ENCODE assay signal across 7 mouse cellular contexts in the genomic region with DNA sequence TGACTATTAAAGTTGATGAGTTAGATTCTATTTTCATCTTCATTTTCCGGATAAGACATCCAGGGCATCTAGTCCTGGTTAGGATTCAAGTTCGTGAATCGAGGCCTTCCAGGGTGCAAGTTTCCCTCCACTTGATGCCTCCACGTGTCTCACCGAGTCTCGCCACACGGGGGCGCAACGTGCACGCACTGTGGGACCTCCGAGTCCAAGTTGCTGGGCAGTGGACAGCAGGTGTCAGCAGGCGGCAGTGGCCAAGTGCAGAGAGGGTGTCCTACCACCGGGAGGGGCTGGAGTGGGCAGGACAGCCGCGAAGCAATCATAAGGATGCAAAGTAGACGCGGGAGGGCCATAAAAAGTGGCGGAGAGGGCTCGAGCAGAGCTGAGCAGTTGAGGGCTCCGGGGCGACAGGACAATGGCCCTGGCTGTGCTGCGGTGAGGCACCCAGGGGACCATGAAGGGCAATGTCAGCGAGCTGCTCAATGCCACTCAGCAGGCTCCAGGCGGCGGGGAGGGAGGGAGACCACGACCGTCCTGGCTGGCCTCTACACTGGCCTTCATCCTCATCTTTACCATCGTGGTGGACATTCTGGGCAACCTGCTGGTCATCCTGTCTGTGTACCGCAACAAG. TPM values are rescaled to one million over a fixed set of nuclear protein-coding genes. Genes with fewer than 3 reads are reported as not detected.
DNase-seq lines count a peak whose midpoint lies in the region; ATAC-seq and TF ChIP-seq lines count a peak whose summit lies in the region.

Mtnr1a (plus strand) TSS at position 379 of the 628 bp plus-strand sequence.

- peak within 1 kb of the TSS; percentile 9; the same call in 1 of the 2 replicates for H3K4me3 ChIP-seq in embryonic facial prominence, embryonic 12.5 days
- no peak within 1 kb of the TSS for H3K4me3 ChIP-seq in heart, adult 2 months

- peak; percentile 89 for DNase-seq in brain, adult 2 months (ENCODE audit: low read depth, low spot score)
- DNase-seq in heart, adult 2 months: peak; percentile 64 to 86
- DNase-seq in kidney, adult 18-20 months: peak; percentile 89
- peak; percentile 83 to 85 for DNase-seq in left cerebral cortex, postnatal 36 days (ENCODE audit: low spot score in 2 of 2)
- DNase-seq in mesoderm, embryonic 11.5 days (ENCODE audit: low read depth, low spot score): peak; percentile 91
- peak; percentile 58 for DNase-seq in skeletal muscle tissue, adult 2 months (ENCODE audit: low read depth, low spot score)

- peaks cover 5% of the 10 kb centered on the region; the same call in 1 of the 2 replicates for H3K27me3 ChIP-seq in embryonic facial prominence, embryonic 12.5 days
- no peaks in the 10 kb centered on the region for H3K27me3 ChIP-seq in heart, adult 2 months (ENCODE audit: control insufficient read depth, insufficient read depth, low read length)

- 7% methylated on average over 29 of the region's 29 CpGs for WGBS in embryonic facial prominence, embryonic 12.5 days
- 8% methylated on average over 29 of the region's 29 CpGs for WGBS in heart, adult 2 months

- no peaks in the 10 kb centered on the region for H3K4me1 ChIP-seq in embryonic facial prominence, embryonic 12.5 days
- no peaks in the 10 kb centered on the region for H3K4me1 ChIP-seq in heart, adult 2 months (ENCODE audit: control insufficient read depth, insufficient read depth, low read length)

- TF ChIP-seq CTCF in heart, adult 2 months (IDR thresholded peaks at IDR 0.05): peak; percentile 99

- ATAC-seq in embryonic facial prominence, embryonic 12.5 days (ENCODE audit: insufficient number of reproducible peaks, insufficient read depth, low FRiP score, low TSS enrichment): peak; percentile 83

- H3K9me3 ChIP-seq in embryonic facial prominence, embryonic 12.5 days: no peaks in the 10 kb centered on the region

- no peak for TF ChIP-seq POLR2A in heart, adult 2 months (IDR thresholded peaks at IDR 0.05; ENCODE audit: insufficient read depth, low read depth, low read length)

- H3K79me2 ChIP-seq in heart, adult 2 months (replicated peaks; ENCODE audit: control insufficient read depth, insufficient read depth, low read length): no peaks in the 10 kb centered on the region

- H3K9ac ChIP-seq in embryonic facial prominence, embryonic 12.5 days: no peak within 1 kb of the TSS
- no peak within 1 kb of the TSS for H3K9ac ChIP-seq in heart, adult 2 months (ENCODE audit: low read depth, low read length)

- no peak within 1 kb of the TSS for H3K27ac ChIP-seq in embryonic facial prominence, embryonic 12.5 days
- no peak within 1 kb of the TSS for H3K27ac ChIP-seq in heart, adult 2 months

- TF ChIP-seq EP300 in heart, adult 2 months (IDR thresholded peaks at IDR 0.05; ENCODE audit: insufficient read depth, low read depth, low read length): 0 out of 2 replicates have a peak, but pooled peaks have one; percentile 14

- intact Hi-C loops in heart, adult 2 months (cut with DNase I): loop anchor here (1.0 kb wide), 1 partner anchor 169 kb away; no protein-coding TSS in a partner anchor
- intact Hi-C loops in left cerebral cortex, postnatal 36 days (cut with DNase I): loop anchor here (1.0 kb wide), 1 partner anchor 169 kb away; no protein-coding TSS in a partner anchor

- H3K4me2 ChIP-seq in embryonic facial prominence, embryonic 12.5 days (replicated peaks): peak within 1 kb of the TSS; percentile 51

- H3K36me3 ChIP-seq in embryonic facial prominence, embryonic 12.5 days: no peaks in the 10 kb centered on the region
- H3K36me3 ChIP-seq in heart, adult 2 months (ENCODE audit: control insufficient read depth, insufficient read depth, low read length): no peaks in the 10 kb centered on the region

RNA-seq across cellular contexts. Expression of gene Mtnr1a, which starts in this region (rescaled TPM):
- polyA plus RNA-seq in embryonic facial prominence, embryonic 12.5 days (2016; fragmentation: Nextera tagmentation; extraction: Ambion mirVana): 0.19 and 0.27 TPM in 2 replicates
- total RNA-seq in heart, adult 2 months (2021): not detected
- polyA plus RNA-seq in heart, adult 2 months (2012; rRNA removed): not detected in 2 replicates
- not detected for total RNA-seq in left cerebral cortex, postnatal 36 days (2021)

Comparison
In these comparisons a context has a peak if more than half of its experiments do, and no peak if none do; other contexts are left out.
1. Peak in ATAC-seq, H3K4me3 ChIP-seq and H3K4me2 ChIP-seq in embryonic facial prominence, embryonic 12.5 days; RNA of the gene not detected or under 1 TPM.
2. Peak in DNase-seq in heart, adult 2 months; RNA of the gene not detected or under 1 TPM.
3. Peak in DNase-seq in left cerebral cortex, postnatal 36 days; RNA of the gene not detected or under 1 TPM.